Mouse (Mus musculus) intestine, embryonic 16.5 days (tissue): ENCODE measurements around the gene Hspa14. TPM values are rescaled to one million over a fixed set of nuclear protein-coding genes. Genes with fewer than 3 reads are reported as not detected.

Source experiments
- ATAC-seq: fragments of 200-750 bp; cut with Nextera tagmentation; 2 replicates; pipeline ENCODE4 v1.8.0; 2017; ENCODE audit warnings: moderate TSS enrichment, moderate library complexity
- H3K27ac ChIP-seq: fragments of 300-500 bp; sonication (generic); 2 replicates; pipeline ENCODE4 v1.5.1; 2014; ENCODE audit warnings: mild to moderate bottlenecking, low read length
- H3K27me3 ChIP-seq: fragments of 300-500 bp; sonication (generic); replicated peaks from 2 replicates; pipeline ENCODE4 v1.6.1; 2014; ENCODE audit warnings: low read length, control low read depth, mixed read lengths; ENCODE audit not compliant: control insufficient read depth, insufficient read depth
- H3K36me3 ChIP-seq: fragments of 300-500 bp; sonication (generic); 2 replicates; pipeline ENCODE4 v1.6.1; 2014; ENCODE audit warnings: low read length, control low read depth; ENCODE audit not compliant: control insufficient read depth, insufficient read depth
- H3K4me1 ChIP-seq: fragments of 300-500 bp; sonication (generic); 2 replicates; pipeline ENCODE4 v1.6.1; 2014; ENCODE audit warnings: low read length, control low read depth, mixed read lengths; ENCODE audit not compliant: control insufficient read depth, insufficient read depth
- H3K4me2 ChIP-seq: fragments of 300-500 bp; sonication (generic); 2 replicates; pipeline ENCODE4 v1.6.1; 2014; ENCODE audit warnings: low read depth, low read length, control low read depth
- H3K4me3 ChIP-seq: fragments of 300-500 bp; sonication (generic); 2 replicates; pipeline ENCODE4 v1.5.1; 2014; ENCODE audit warnings: mild to moderate bottlenecking, low read length
- H3K9ac ChIP-seq: fragments of 300-500 bp; sonication (generic); 2 replicates; pipeline ENCODE4 v1.6.1; 2014; ENCODE audit warnings: low read depth, low read length
- H3K9me3 ChIP-seq: fragments of 300-500 bp; sonication (generic); 2 replicates; pipeline ENCODE4 v1.6.1; 2016; ENCODE audit warnings: low read length, control low read depth; ENCODE audit not compliant: control insufficient read depth
- whole genome bisulfite sequencing: fragments of 180-500 bp; shearing (Covaris S2); extraction: QIAGEN DNeasy Blood & Tissue Kit; methylation state at CpG from one replicate; pipeline ENCODE4 v1.1.7; 2014; 5-methylcytosine and 5-hydroxymethylcytosine counted together
- polyA plus RNA-seq: library from polyadenylated mRNA; unstranded; fragments of >200 nt; fragmentation: Nextera tagmentation; extraction: Ambion mirVana; gene quantifications from 2 replicates; pipeline ENCODE4 v1.2.1, GENCODE M21; 2015

The Hspa14 gene
- polyA plus RNA-seq, 1 experiment from 2014 or later: 96.4 TPM

- no peak overlapping the region for H3K27ac ChIP-seq
- H3K4me3 ChIP-seq: no peak overlapping the region
- H3K9me3 ChIP-seq: no peaks in the 10 kb centered on the region
- ATAC-seq: no peak
- H3K4me1 ChIP-seq: no peaks in the 10 kb centered on the region
- peaks cover 7% of the 10 kb centered on the region; the same call in 1 of the 2 replicates for H3K36me3 ChIP-seq
- 56% methylated on average over 2 of the region's 2 CpGs for WGBS
- H3K27me3 ChIP-seq: no peaks in the 10 kb centered on the region
- no peak overlapping the region for H3K4me2 ChIP-seq
- no peak overlapping the region for H3K9ac ChIP-seq
Observed at GRCm38 (mm10) chr2:3449431-3449830, 63.2 kb downstream of the Hspa14 start.

DNA sequence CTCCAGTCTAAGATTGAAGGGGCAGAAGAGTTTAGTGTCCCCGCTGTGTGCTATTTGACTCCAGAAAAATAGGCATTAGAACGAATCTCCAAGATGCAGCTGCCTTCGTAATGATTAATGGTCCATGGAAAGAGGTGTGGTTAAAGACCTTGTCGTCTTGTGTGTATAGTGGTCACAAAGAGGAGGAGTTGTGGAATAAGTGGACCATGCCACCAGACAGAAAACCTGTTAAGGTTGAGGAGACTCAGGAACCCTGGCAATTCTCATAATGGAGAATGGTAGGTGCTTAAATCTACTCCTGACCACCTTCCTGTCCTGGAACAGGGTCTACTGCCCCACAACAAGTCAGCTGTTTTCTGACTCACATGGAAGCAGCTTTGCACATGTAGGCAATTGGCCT, 66.6 kb downstream of the Hspa14 start:
- H3K4me1 ChIP-seq: no peaks in the 10 kb centered on the region
- no peak overlapping the region for H3K4me3 ChIP-seq
- 82% methylated on average over 4 of the region's 4 CpGs for WGBS
- 0 out of 2 replicates have a peak, but pooled peaks cover 3% of the 10 kb centered on the region for H3K36me3 ChIP-seq
- no peak overlapping the region for H3K27ac ChIP-seq
- no peak for ATAC-seq
- H3K9me3 ChIP-seq: no peaks in the 10 kb centered on the region
- H3K4me2 ChIP-seq: no peak overlapping the region
- H3K9ac ChIP-seq: no peak overlapping the region
- no peaks in the 10 kb centered on the region for H3K27me3 ChIP-seq

DNA sequence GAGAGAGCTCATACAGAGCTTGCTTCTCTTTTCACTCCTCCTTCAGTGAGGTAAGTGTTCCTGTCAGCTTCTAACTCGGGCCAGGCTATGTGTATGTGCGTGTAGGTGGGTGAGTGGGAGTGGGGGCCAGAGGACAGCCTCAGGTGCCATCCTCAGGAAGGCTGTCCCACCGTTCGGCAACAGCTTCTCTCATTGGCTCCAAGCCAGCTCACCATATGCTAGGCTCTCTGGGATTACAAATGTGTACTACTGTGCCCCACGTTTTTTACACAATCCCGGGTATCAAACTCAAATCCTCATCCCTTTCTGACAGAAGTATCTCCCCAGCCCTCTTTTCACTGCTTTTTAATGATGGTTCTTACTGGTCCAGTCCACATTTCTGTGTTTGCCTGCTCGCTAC, 68.4 kb downstream of the Hspa14 start:
- Histone ChIP-seq H3K9me3 (no peaks in the 10 kb centered on the region), H3K4me2 (no peak overlapping the region), H3K4me1 (no peaks in the 10 kb centered on the region), H3K27me3 (no peaks in the 10 kb centered on the region), H3K27ac (no peak overlapping the region), H3K4me3 (no peak overlapping the region), H3K36me3 (0 out of 2 replicates have a peak, but pooled peaks cover 3% of the 10 kb centered on the region), H3K9ac (no peak overlapping the region)
- 65% methylated on average over 7 of the region's 7 CpGs for WGBS
- ATAC-seq: no peak

Other genes starting within 250 kb of the Hspa14 start
- gene Nmt2, start 228.6 kb downstream of the Hspa14 start, polyA plus RNA-seq: 37.5 and 38.3 TPM in 2 replicates
- 23.0 and 24.2 TPM in 2 replicates for gene Rpp38, start 180.2 kb downstream of the Hspa14 start, polyA plus RNA-seq
- 1.2 and 1.5 TPM in 2 replicates for gene Acbd7, start 176.6 kb downstream of the Hspa14 start, polyA plus RNA-seq
- gene Olah, start 115.6 kb downstream of the Hspa14 start, polyA plus RNA-seq: not detected in 2 replicates
- gene Meig1, start 90.2 kb downstream of the Hspa14 start, polyA plus RNA-seq: 0.60 TPM in 1 of 2 replicates, not detected in the other
- gene Dclre1c, start 88.7 kb downstream of the Hspa14 start, polyA plus RNA-seq: 5.9 and 8.1 TPM in 2 replicates
- gene Suv39h2, start 37.8 kb downstream of the Hspa14 start, polyA plus RNA-seq: 6.8 and 8.3 TPM in 2 replicates
- gene Gm45902, start within 50 bp of the Hspa14 start, polyA plus RNA-seq: 2.8 TPM in 2 replicates
- 0.17 and 0.32 TPM in 2 replicates for gene Cdnf, start 216 bp upstream of the Hspa14 start, polyA plus RNA-seq
- 36.8 and 39.5 TPM in 2 replicates for gene Fam107b, start 57.7 kb upstream of the Hspa14 start, polyA plus RNA-seq